Mouse (Mus musculus): ENCODE measurements around the gene Slc4a2.

Gene Slc4a2

DNA sequence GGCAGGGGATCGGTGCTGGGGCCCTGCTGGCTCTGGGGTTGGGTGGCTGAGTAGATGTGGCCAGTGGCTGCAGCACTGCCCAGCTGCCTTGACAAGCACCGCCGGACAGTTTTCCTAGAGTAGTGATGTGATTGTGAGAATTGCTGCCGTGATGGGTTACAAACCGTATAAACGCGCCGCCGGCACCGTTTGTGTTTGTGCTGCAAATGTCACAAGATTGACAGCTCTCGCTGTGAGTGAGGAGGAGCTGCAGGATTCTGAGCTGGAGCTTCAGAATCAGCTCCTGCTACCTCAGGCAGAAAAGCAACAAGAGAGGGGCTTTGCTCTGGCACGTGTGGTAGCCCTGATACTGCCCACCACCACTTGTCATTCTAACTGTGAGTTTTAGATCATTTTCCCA, 43.1 kb downstream of the Slc4a2 start:
- DNase-seq (ENCODE audit: low read depth, low spot score), result no peak

GRCm38 (mm10) chr5:24470600-24470999, 47.0 kb downstream of the Slc4a2 start:
- peak; percentile 90 for DNase-seq (ENCODE audit: low read depth, low spot score)

GRCm38 (mm10) chr5:24472884-24473619, 49.4 kb downstream of the Slc4a2 start:
- no peak for DNase-seq (ENCODE audit: low read depth, low spot score)

GRCm38 (mm10) chr5:24474025-24474722, 50.5 kb downstream of the Slc4a2 start:
- no peak for DNase-seq (ENCODE audit: low read depth, low spot score)

DNA sequence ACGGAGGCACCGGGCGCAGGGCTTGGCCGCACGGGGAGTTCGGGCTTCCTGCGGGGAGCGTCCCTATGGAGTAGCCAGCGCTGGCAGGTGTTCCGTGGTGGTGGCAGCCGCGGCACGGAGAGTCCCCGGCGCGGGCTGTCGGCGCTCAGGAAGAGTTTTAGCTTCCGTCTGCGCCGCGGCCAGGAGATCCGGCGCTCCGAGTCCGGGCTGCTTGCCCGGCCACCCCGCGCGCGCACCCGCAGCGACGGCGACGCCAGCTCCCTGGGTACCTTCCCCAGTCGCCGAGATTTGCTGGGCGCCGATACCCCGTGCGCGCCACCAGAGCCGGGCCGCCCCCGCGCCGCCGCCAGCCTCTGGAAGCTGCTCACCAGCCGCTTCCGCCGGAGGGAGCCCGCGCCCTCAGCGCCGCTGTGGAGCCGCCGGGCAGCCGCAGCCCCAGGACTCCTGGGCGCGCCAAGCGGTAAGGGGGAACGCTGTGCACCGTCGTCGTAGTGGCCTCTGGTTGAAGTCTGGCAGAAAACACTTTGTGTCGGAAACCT, 51.2 kb downstream of the Slc4a2 start:
- peak; percentile 67 for DNase-seq (ENCODE audit: low read depth, low spot score)

GRCm38 (mm10) chr5:24475476-24476241, 52.0 kb downstream of the Slc4a2 start:
- DNase-seq (ENCODE audit: low read depth, low spot score), result no peak

DNA sequence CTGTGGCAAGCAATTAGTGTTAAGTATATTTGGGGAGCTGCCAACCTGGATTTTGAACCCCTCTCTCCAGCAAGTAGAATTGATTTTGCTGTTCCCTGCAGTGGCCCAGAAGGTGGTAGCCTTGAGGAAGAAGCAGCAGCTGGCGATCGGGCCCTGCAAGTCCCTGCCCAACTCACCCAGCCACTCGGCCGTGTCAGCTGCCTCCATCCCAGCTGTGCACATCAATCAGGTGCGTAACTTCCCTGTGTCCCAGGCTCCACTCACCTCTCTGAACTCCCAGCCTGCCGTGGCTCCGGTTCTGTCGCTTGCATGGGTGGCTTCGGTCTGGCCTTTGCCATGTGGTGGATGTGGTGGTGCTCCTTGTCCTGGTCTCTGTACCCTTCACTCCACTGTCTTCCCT, 54.3 kb downstream of the Slc4a2 start:
- DNase-seq (ENCODE audit: low read depth, low spot score), result no peak

- DNase-seq (ENCODE audit: low read depth, low spot score), result peak; percentile 55
Observed at GRCm38 (mm10) chr5:24481647-24482046, 58.0 kb downstream of the Slc4a2 start.

GRCm38 (mm10) chr5:24482247-24483079, 58.8 kb downstream of the Slc4a2 start:
- DNase-seq (ENCODE audit: low read depth, low spot score), result no peak

GRCm38 (mm10) chr5:24483326-24483725, 59.7 kb downstream of the Slc4a2 start:
- peak; percentile 75 for DNase-seq (ENCODE audit: low read depth, low spot score)

- DNase-seq (ENCODE audit: low read depth, low spot score), result no peak
Observed at GRCm38 (mm10) chr5:24484963-24485362, 61.3 kb downstream of the Slc4a2 start.

- peak; percentile 85 for DNase-seq (ENCODE audit: low read depth, low spot score)
Observed at GRCm38 (mm10) chr5:24486097-24486496, 62.5 kb downstream of the Slc4a2 start.

- no peak for DNase-seq (ENCODE audit: low read depth, low spot score)
Observed at GRCm38 (mm10) chr5:24486738-24487137, 63.1 kb downstream of the Slc4a2 start.

GRCm38 (mm10) chr5:24490413-24490920, 66.8 kb downstream of the Slc4a2 start:
- no peak for DNase-seq (ENCODE audit: low read depth, low spot score)

Data from CD4-positive, CD25-positive, alpha-beta regulatory T cell, adult 2 months (primary cell).